Mouse (Mus musculus): ENCODE data around the gene Ptpro. TPM values are rescaled to one million over a fixed set of nuclear protein-coding genes. Genes with fewer than 3 reads are reported as not detected.

Ptpro gene
- polyA plus RNA-seq, 1 experiment, result 2.7 TPM

- WGBS, result 93% methylated on average over 10 of the region's 10 CpGs
- Histone ChIP-seq H3K27me3 (ENCODE audit: control insufficient read depth, insufficient read depth, low read length) (no peaks in the 10 kb centered on the region), H3K4me1 (replicated peaks; ENCODE audit: control insufficient read depth, insufficient read depth, low read length) (no peaks in the 10 kb centered on the region), H3K27ac (ENCODE audit: control insufficient read depth, insufficient read depth, low read length) (no peak overlapping the region), H3K4me3 (ENCODE audit: control insufficient read depth, insufficient read depth, low read length) (no peak overlapping the region), H3K36me3 (ENCODE audit: control insufficient read depth, insufficient read depth, low read length) (no peaks in the 10 kb centered on the region)
- no peak for TF ChIP-seq CTCF (IDR thresholded peaks at IDR 0.05; ENCODE audit: borderline replicate concordance, control insufficient read depth, extremely low read depth, insufficient read depth, low read length, poor library complexity)
- no peak for TF ChIP-seq POLR2A (IDR thresholded peaks at IDR 0.05; ENCODE audit: control insufficient read depth, extremely low read depth, insufficient read depth, low read length, poor library complexity)
- no peak for DNase-seq
Observed at GRCm38 (mm10) chr6:137268592-137268991, 16.5 kb downstream of the Ptpro start.

- 96% methylated on average over 8 of the region's 8 CpGs for WGBS
- no peak overlapping the region for H3K4me3 ChIP-seq (ENCODE audit: control insufficient read depth, insufficient read depth, low read length)
- H3K36me3 ChIP-seq (ENCODE audit: control insufficient read depth, insufficient read depth, low read length), result no peaks in the 10 kb centered on the region
- H3K27ac ChIP-seq (ENCODE audit: control insufficient read depth, insufficient read depth, low read length), result no peak overlapping the region
- no peaks in the 10 kb centered on the region for H3K4me1 ChIP-seq (replicated peaks; ENCODE audit: control insufficient read depth, insufficient read depth, low read length)
- no peak for TF ChIP-seq POLR2A (IDR thresholded peaks at IDR 0.05; ENCODE audit: control insufficient read depth, extremely low read depth, insufficient read depth, low read length, poor library complexity)
- no peak for TF ChIP-seq CTCF (IDR thresholded peaks at IDR 0.05; ENCODE audit: borderline replicate concordance, control insufficient read depth, extremely low read depth, insufficient read depth, low read length, poor library complexity)
- DNase-seq, result no peak
- no peaks in the 10 kb centered on the region for H3K27me3 ChIP-seq (ENCODE audit: control insufficient read depth, insufficient read depth, low read length)
Observed at GRCm38 (mm10) chr6:137272513-137272912, 20.4 kb downstream of the Ptpro start.

- TF ChIP-seq POLR2A (IDR thresholded peaks at IDR 0.05; ENCODE audit: control insufficient read depth, extremely low read depth, insufficient read depth, low read length, poor library complexity), result no peak
- no peak for TF ChIP-seq CTCF (IDR thresholded peaks at IDR 0.05; ENCODE audit: borderline replicate concordance, control insufficient read depth, extremely low read depth, insufficient read depth, low read length, poor library complexity)
- no peaks in the 10 kb centered on the region for H3K36me3 ChIP-seq (ENCODE audit: control insufficient read depth, insufficient read depth, low read length)
- WGBS, result 80% methylated on average over 12 of the region's 12 CpGs
- H3K27me3 ChIP-seq (ENCODE audit: control insufficient read depth, insufficient read depth, low read length), result no peaks in the 10 kb centered on the region
- H3K4me3 ChIP-seq (ENCODE audit: control insufficient read depth, insufficient read depth, low read length), result no peak overlapping the region
- no peak overlapping the region for H3K27ac ChIP-seq (ENCODE audit: control insufficient read depth, insufficient read depth, low read length)
- H3K4me1 ChIP-seq (replicated peaks; ENCODE audit: control insufficient read depth, insufficient read depth, low read length), result no peaks in the 10 kb centered on the region
- no peak for DNase-seq
Observed at GRCm38 (mm10) chr6:137277587-137277994, 25.5 kb downstream of the Ptpro start.

- Histone ChIP-seq H3K27ac (ENCODE audit: control insufficient read depth, insufficient read depth, low read length) (no peak overlapping the region), H3K36me3 (ENCODE audit: control insufficient read depth, insufficient read depth, low read length) (no peaks in the 10 kb centered on the region), H3K4me3 (ENCODE audit: control insufficient read depth, insufficient read depth, low read length) (no peak overlapping the region), H3K27me3 (ENCODE audit: control insufficient read depth, insufficient read depth, low read length) (no peaks in the 10 kb centered on the region), H3K4me1 (replicated peaks; ENCODE audit: control insufficient read depth, insufficient read depth, low read length) (no peaks in the 10 kb centered on the region)
- DNase-seq, result no peak
- 94% methylated on average over 7 of the region's 7 CpGs for WGBS
- TF ChIP-seq POLR2A (IDR thresholded peaks at IDR 0.05; ENCODE audit: control insufficient read depth, extremely low read depth, insufficient read depth, low read length, poor library complexity) (no peak), CTCF (IDR thresholded peaks at IDR 0.05; ENCODE audit: borderline replicate concordance, control insufficient read depth, extremely low read depth, insufficient read depth, low read length, poor library complexity) (no peak)
Observed at GRCm38 (mm10) chr6:137279576-137279975, 27.5 kb downstream of the Ptpro start.

- no peak for DNase-seq
- no peak for TF ChIP-seq CTCF (IDR thresholded peaks at IDR 0.05; ENCODE audit: borderline replicate concordance, control insufficient read depth, extremely low read depth, insufficient read depth, low read length, poor library complexity)
- no peak for TF ChIP-seq POLR2A (IDR thresholded peaks at IDR 0.05; ENCODE audit: control insufficient read depth, extremely low read depth, insufficient read depth, low read length, poor library complexity)
- 87% methylated on average over 6 of the region's 6 CpGs for WGBS
- Histone ChIP-seq H3K4me3 (ENCODE audit: control insufficient read depth, insufficient read depth, low read length) (no peak overlapping the region), H3K27ac (ENCODE audit: control insufficient read depth, insufficient read depth, low read length) (no peak overlapping the region), H3K4me1 (replicated peaks; ENCODE audit: control insufficient read depth, insufficient read depth, low read length) (no peaks in the 10 kb centered on the region), H3K27me3 (ENCODE audit: control insufficient read depth, insufficient read depth, low read length) (no peaks in the 10 kb centered on the region), H3K36me3 (ENCODE audit: control insufficient read depth, insufficient read depth, low read length) (no peaks in the 10 kb centered on the region)
Observed at GRCm38 (mm10) chr6:137281541-137282049, 29.5 kb downstream of the Ptpro start.

GRCm38 (mm10) chr6:137282050-137282449 is 29.9 kb downstream of the Ptpro start:
- H3K27me3 ChIP-seq (ENCODE audit: control insufficient read depth, insufficient read depth, low read length), result no peaks in the 10 kb centered on the region
- no peaks in the 10 kb centered on the region for H3K36me3 ChIP-seq (ENCODE audit: control insufficient read depth, insufficient read depth, low read length)
- H3K27ac ChIP-seq (ENCODE audit: control insufficient read depth, insufficient read depth, low read length), result no peak overlapping the region
- H3K4me1 ChIP-seq (replicated peaks; ENCODE audit: control insufficient read depth, insufficient read depth, low read length), result no peaks in the 10 kb centered on the region
- TF ChIP-seq CTCF (IDR thresholded peaks at IDR 0.05; ENCODE audit: borderline replicate concordance, control insufficient read depth, extremely low read depth, insufficient read depth, low read length, poor library complexity) (no peak), POLR2A (IDR thresholded peaks at IDR 0.05; ENCODE audit: control insufficient read depth, extremely low read depth, insufficient read depth, low read length, poor library complexity) (no peak)
- no peak for DNase-seq
- no peak overlapping the region for H3K4me3 ChIP-seq (ENCODE audit: control insufficient read depth, insufficient read depth, low read length)
- WGBS, result 80% methylated on average over 7 of the region's 7 CpGs

- WGBS, result 91% methylated on average over 6 of the region's 6 CpGs
- TF ChIP-seq CTCF (IDR thresholded peaks at IDR 0.05; ENCODE audit: borderline replicate concordance, control insufficient read depth, extremely low read depth, insufficient read depth, low read length, poor library complexity), result no peak
- no peak for TF ChIP-seq POLR2A (IDR thresholded peaks at IDR 0.05; ENCODE audit: control insufficient read depth, extremely low read depth, insufficient read depth, low read length, poor library complexity)
- H3K4me1 ChIP-seq (replicated peaks; ENCODE audit: control insufficient read depth, insufficient read depth, low read length), result no peaks in the 10 kb centered on the region
- H3K27me3 ChIP-seq (ENCODE audit: control insufficient read depth, insufficient read depth, low read length), result no peaks in the 10 kb centered on the region
- no peak overlapping the region for H3K4me3 ChIP-seq (ENCODE audit: control insufficient read depth, insufficient read depth, low read length)
- H3K27ac ChIP-seq (ENCODE audit: control insufficient read depth, insufficient read depth, low read length), result no peak overlapping the region
- H3K36me3 ChIP-seq (ENCODE audit: control insufficient read depth, insufficient read depth, low read length), result no peaks in the 10 kb centered on the region
- no peak for DNase-seq
Observed at GRCm38 (mm10) chr6:137286376-137286775, 34.3 kb downstream of the Ptpro start.
